Comparison of ENCODE assay signal across 20 mouse cellular contexts in genomic region chr3:79866089-79866488, GRCm38 (mm10). TPM values are rescaled to one million over a fixed set of nuclear protein-coding genes. Genes with fewer than 3 reads are reported as not detected.
DNase-seq lines count a peak whose midpoint lies in the region; ATAC-seq lines count a peak whose summit lies in the region.
"Had no signal": no experiment of that assay in that cellular context is flagged by ENCODE, and none has a peak within 500 bp of the region (broad histone marks: within the 10 kb centered on the region; RNA-seq: fewer than 3 reads in every experiment).

No protein-coding gene starts in this region.

- H3K9ac ChIP-seq in hindbrain, embryonic 12.5 days: no peak overlapping the region
- H3K9ac ChIP-seq in neural tube, embryonic 13.5 days: no peak overlapping the region
- H3K9ac ChIP-seq: heart, embryonic 12.5 days; limb, embryonic 12.5 days; liver, embryonic 14.5 days; neural tube, embryonic 12.5 days; stomach, embryonic 15.5 days had no signal

- no peaks in the 10 kb centered on the region for H3K9me3 ChIP-seq in hindbrain, embryonic 12.5 days (replicated peaks)
- no peaks in the 10 kb centered on the region for H3K9me3 ChIP-seq in hindbrain, embryonic 10.5 days
- H3K9me3 ChIP-seq in neural tube, embryonic 13.5 days: no peaks in the 10 kb centered on the region
- H3K9me3 ChIP-seq: heart, embryonic 12.5 days; limb, embryonic 12.5 days; neural tube, embryonic 12.5 days; stomach, embryonic 15.5 days had no signal

- peak overlapping the region; percentile 67; the same call in 1 of the 2 replicates for H3K27ac ChIP-seq in hindbrain, embryonic 12.5 days
- H3K27ac ChIP-seq in hindbrain, embryonic 10.5 days: no peak overlapping the region
- peak overlapping the region; percentile 80; the same call in 1 of the 2 replicates for H3K27ac ChIP-seq in neural tube, embryonic 13.5 days (replicated peaks)
- H3K27ac ChIP-seq: limb, embryonic 12.5 days; liver, embryonic 14.5 days; neural tube, embryonic 12.5 days; stomach, embryonic 15.5 days had no signal

- peaks cover 3% of the 10 kb centered on the region; the same call in 1 of the 2 replicates for H3K4me1 ChIP-seq in hindbrain, embryonic 12.5 days
- no peaks in the 10 kb centered on the region for H3K4me1 ChIP-seq in hindbrain, embryonic 10.5 days (replicated peaks)
- H3K4me1 ChIP-seq in neural tube, embryonic 13.5 days (replicated peaks): peaks cover 17% of the 10 kb centered on the region
- H3K4me1 ChIP-seq: limb, embryonic 12.5 days; stomach, embryonic 15.5 days had no signal

- H3K4me2 ChIP-seq in hindbrain, embryonic 12.5 days (replicated peaks): no peak overlapping the region
- H3K4me2 ChIP-seq in neural tube, embryonic 13.5 days: no peak overlapping the region
- H3K4me2 ChIP-seq: heart, embryonic 12.5 days; limb, embryonic 12.5 days; neural tube, embryonic 12.5 days; stomach, embryonic 15.5 days had no signal

- no peaks in the 10 kb centered on the region for H3K27me3 ChIP-seq in hindbrain, embryonic 12.5 days
- H3K27me3 ChIP-seq in hindbrain, embryonic 10.5 days (ENCODE audit: insufficient read depth, poor library complexity, severe bottlenecking): no peaks in the 10 kb centered on the region
- no peaks in the 10 kb centered on the region for H3K27me3 ChIP-seq in neural tube, embryonic 13.5 days
- H3K27me3 ChIP-seq: heart, embryonic 12.5 days; limb, embryonic 12.5 days; neural tube, embryonic 12.5 days; stomach, embryonic 15.5 days had no signal

- H3K4me3 ChIP-seq in hindbrain, embryonic 12.5 days: no peak overlapping the region
- H3K4me3 ChIP-seq in hindbrain, embryonic 10.5 days: no peak overlapping the region
- H3K4me3 ChIP-seq in neural tube, embryonic 13.5 days: no peak overlapping the region
- H3K4me3 ChIP-seq: erythroblast, embryonic 14.5 days; heart, embryonic 12.5 days; limb, embryonic 12.5 days; neural tube, embryonic 12.5 days; stomach, embryonic 15.5 days had no signal

- no peak for DNase-seq in hindbrain, embryonic 10.5 days (ENCODE audit: low spot score)
- no peak for DNase-seq in neural tube, embryonic 10.5 days (ENCODE audit: extremely low spot score, low spot score)
- peak; percentile 42 for DNase-seq in kidney, postnatal 14 days
- no peak for DNase-seq in lung, postnatal 14 days
- DNase-seq: adrenal gland, postnatal 10 days; cerebellum, adult 9-10 months; gastrocnemius, postnatal 25 days; heart, postnatal 4 days; layer of hippocampus, postnatal 36 days; lung, postnatal 10 days had no signal

- 85% methylated on average over 3 of the region's 3 CpGs for WGBS in hindbrain, embryonic 12.5 days
- WGBS in hindbrain, embryonic 10.5 days: 81% methylated on average over 3 of the region's 3 CpGs
- WGBS in neural tube, embryonic 13.5 days: 67% methylated on average over 3 of the region's 3 CpGs

- H3K36me3 ChIP-seq in hindbrain, embryonic 12.5 days: no peaks in the 10 kb centered on the region
- no peaks in the 10 kb centered on the region for H3K36me3 ChIP-seq in hindbrain, embryonic 10.5 days
- no peaks in the 10 kb centered on the region for H3K36me3 ChIP-seq in neural tube, embryonic 13.5 days
- H3K36me3 ChIP-seq: G1E; heart, embryonic 12.5 days; limb, embryonic 12.5 days; neural tube, embryonic 12.5 days; stomach, embryonic 15.5 days had no signal

- ATAC-seq in hindbrain, embryonic 12.5 days (ENCODE audit: low FRiP score): no peak
- no peak for ATAC-seq in neural tube, embryonic 13.5 days (ENCODE audit: low read depth)
- no peak for ATAC-seq in monocyte, adult 5-6 weeks (replicated peaks; ENCODE audit: insufficient number of reproducible peaks, low FRiP score, low TSS enrichment, poor library complexity, severe bottlenecking)

RNA-seq across cellular contexts. Expression of gene Tmem144, which starts 13.5 kb away (rescaled TPM):
- 2.0 and 3.3 TPM in 2 replicates for polyA plus RNA-seq in hindbrain, embryonic 12.5 days (2016; fragmentation: Nextera tagmentation; extraction: Ambion mirVana)
- 1.9 and 3.3 TPM in 2 replicates for polyA plus RNA-seq in hindbrain, embryonic 10.5 days (2016; fragmentation: Nextera tagmentation; extraction: Ambion mirVana)
- 1.2 and 1.6 TPM in 2 replicates for polyA plus RNA-seq in neural tube, embryonic 13.5 days (2015; fragmentation: Nextera tagmentation; extraction: Ambion mirVana)
- 0.29 TPM in 1 of 3 replicates, not detected in the others for total RNA-seq in monocyte, adult 5-6 weeks (2017)
- polyA plus RNA-seq: erythroblast, embryonic 14.5 days had no signal

RNA-seq across cellular contexts. Expression of gene Fam198b, which starts 18.2 kb away (rescaled TPM):
- 5.1 and 5.3 TPM in 2 replicates for polyA plus RNA-seq in hindbrain, embryonic 12.5 days (2016; fragmentation: Nextera tagmentation; extraction: Ambion mirVana)
- 1.6 and 1.7 TPM in 2 replicates for polyA plus RNA-seq in hindbrain, embryonic 10.5 days (2016; fragmentation: Nextera tagmentation; extraction: Ambion mirVana)
- 7.2 and 7.8 TPM in 2 replicates for polyA plus RNA-seq in neural tube, embryonic 13.5 days (2015; fragmentation: Nextera tagmentation; extraction: Ambion mirVana)
- not detected in 3 replicates for total RNA-seq in monocyte, adult 5-6 weeks (2017)
